Mouse (Mus musculus): ENCODE data around the gene Ndufs2. TPM values are rescaled to one million over a fixed set of nuclear protein-coding genes. Genes with fewer than 3 reads are reported as not detected.
A peak's percentile ranks its signal among the peaks of the same experiment; 100 is the strongest.

Gene Ndufs2
- 234 and 253 TPM in 2 replicates for polyA plus RNA-seq (2014; fragmentation: Nextera tagmentation; extraction: Ambion mirVana)

- Histone ChIP-seq H3K9me3 (ENCODE audit: control insufficient read depth, low read length) (no peaks in the 10 kb centered on the region), H3K9ac (replicated peaks; ENCODE audit: low read depth, low read length) (peak within 1 kb of the TSS; percentile 18; the same call in 1 of the 2 replicates)
- peak; percentile 9; the same call in 1 of the 2 replicates for ATAC-seq (ENCODE audit: low read depth)
These were observed at the start of gene Ndufs2 for GRCm38 (mm10) chr1:171250680-171251593. TSS of gene Ndufs2 (minus strand) at chr1:171251388.

GRCm38 (mm10) chr1:171298226-171298625 is 47.0 kb upstream of the Ndufs2 start:
- no peak overlapping the region for H3K9ac ChIP-seq (replicated peaks; ENCODE audit: low read depth, low read length)
- 75% methylated on average over 3 of the region's 3 CpGs for WGBS
- ATAC-seq (ENCODE audit: low read depth): no peak

More at GRCm38 (mm10) chr1:171250680-171251593, at the start of gene Ndufs2:
- H3K4me3 ChIP-seq (ENCODE audit: low read depth, low read length): peak within 1 kb of the TSS; percentile 12; the same call in 1 of the 2 replicates
- H3K27ac ChIP-seq (ENCODE audit: low read depth, low read length): peak within 1 kb of the TSS; percentile 40
- no peaks in the 10 kb centered on the region for H3K36me3 ChIP-seq (ENCODE audit: control insufficient read depth, insufficient read depth, low read length)
- peaks cover 25% of the 10 kb centered on the region for H3K4me1 ChIP-seq (ENCODE audit: control insufficient read depth, insufficient read depth, low read length)
- peak within 1 kb of the TSS; percentile 38 for H3K4me2 ChIP-seq (ENCODE audit: low read depth, low read length)
- WGBS: 14% methylated on average over 26 of the region's 26 CpGs
- H3K27me3 ChIP-seq (ENCODE audit: control insufficient read depth, insufficient read depth, low read length): no peaks in the 10 kb centered on the region

GRCm38 (mm10) chr1:171295063-171295402 is 43.8 kb upstream of the Ndufs2 start:
- Histone ChIP-seq H3K4me3 (ENCODE audit: low read depth, low read length) (peak overlapping the region; percentile 72), H3K4me2 (ENCODE audit: low read depth, low read length) (peak overlapping the region; percentile 65), H3K4me1 (ENCODE audit: control insufficient read depth, insufficient read depth, low read length) (peaks cover 8% of the 10 kb centered on the region), H3K9me3 (ENCODE audit: control insufficient read depth, low read length) (no peaks in the 10 kb centered on the region), H3K27ac (ENCODE audit: low read depth, low read length) (peak overlapping the region; percentile 95), H3K27me3 (ENCODE audit: control insufficient read depth, insufficient read depth, low read length) (no peaks in the 10 kb centered on the region; the same call in 1 of the 2 replicates), H3K36me3 (ENCODE audit: control insufficient read depth, insufficient read depth, low read length) (no peaks in the 10 kb centered on the region), H3K9ac (replicated peaks; ENCODE audit: low read depth, low read length) (peak overlapping the region; percentile 89)
- WGBS: 20% methylated on average over 3 of the region's 3 CpGs
- peak; percentile 58; the same call in 1 of the 2 replicates for ATAC-seq (ENCODE audit: low read depth)

More at GRCm38 (mm10) chr1:171298226-171298625, 47.0 kb upstream of the Ndufs2 start:
- Histone ChIP-seq H3K27me3 (ENCODE audit: control insufficient read depth, insufficient read depth, low read length) (no peaks in the 10 kb centered on the region; the same call in 1 of the 2 replicates), H3K4me2 (ENCODE audit: low read depth, low read length) (no peak overlapping the region), H3K36me3 (ENCODE audit: control insufficient read depth, insufficient read depth, low read length) (no peaks in the 10 kb centered on the region), H3K9me3 (ENCODE audit: control insufficient read depth, low read length) (no peaks in the 10 kb centered on the region), H3K4me1 (ENCODE audit: control insufficient read depth, insufficient read depth, low read length) (peaks cover 7% of the 10 kb centered on the region), H3K4me3 (ENCODE audit: low read depth, low read length) (no peak overlapping the region), H3K27ac (ENCODE audit: low read depth, low read length) (no peak overlapping the region)

GRCm38 (mm10) chr1:171294298-171295062 is 43.3 kb upstream of the Ndufs2 start, which contains the start of gene Ufc1:
TSS of gene Ufc1 (minus strand) at chr1:171295024.
- H3K27ac ChIP-seq (ENCODE audit: low read depth, low read length): peak within 1 kb of the TSS; percentile 95
- H3K4me2 ChIP-seq (ENCODE audit: low read depth, low read length): peak within 1 kb of the TSS; percentile 65
- H3K4me3 ChIP-seq (ENCODE audit: low read depth, low read length): peak within 1 kb of the TSS; percentile 72
- peak; percentile 84 for ATAC-seq (ENCODE audit: low read depth)
- H3K36me3 ChIP-seq (ENCODE audit: control insufficient read depth, insufficient read depth, low read length): no peaks in the 10 kb centered on the region; the same call in 1 of the 2 replicates
- WGBS: under 1% methylated on average over 42 of the region's 42 CpGs
- peak within 1 kb of the TSS; percentile 89 for H3K9ac ChIP-seq (replicated peaks; ENCODE audit: low read depth, low read length)
- H3K27me3 ChIP-seq (ENCODE audit: control insufficient read depth, insufficient read depth, low read length): no peaks in the 10 kb centered on the region; the same call in 1 of the 2 replicates
- H3K4me1 ChIP-seq (ENCODE audit: control insufficient read depth, insufficient read depth, low read length): peaks cover 8% of the 10 kb centered on the region
- H3K9me3 ChIP-seq (ENCODE audit: control insufficient read depth, low read length): no peaks in the 10 kb centered on the region

- no peaks in the 10 kb centered on the region; the same call in 1 of the 2 replicates for H3K27me3 ChIP-seq (ENCODE audit: control insufficient read depth, insufficient read depth, low read length)
- H3K9me3 ChIP-seq (ENCODE audit: control insufficient read depth, low read length): no peaks in the 10 kb centered on the region
- peak overlapping the region; percentile 72 for H3K4me3 ChIP-seq (ENCODE audit: low read depth, low read length)
- H3K4me2 ChIP-seq (ENCODE audit: low read depth, low read length): peak overlapping the region; percentile 65
- H3K36me3 ChIP-seq (ENCODE audit: control insufficient read depth, insufficient read depth, low read length): no peaks in the 10 kb centered on the region; the same call in 1 of the 2 replicates
- peaks cover 8% of the 10 kb centered on the region for H3K4me1 ChIP-seq (ENCODE audit: control insufficient read depth, insufficient read depth, low read length)
- peak overlapping the region; percentile 89 for H3K9ac ChIP-seq (replicated peaks; ENCODE audit: low read depth, low read length)
- 34% methylated on average over 5 of the region's 5 CpGs for WGBS
- ATAC-seq (ENCODE audit: low read depth): no peak
- peak overlapping the region; percentile 95 for H3K27ac ChIP-seq (ENCODE audit: low read depth, low read length)
These were observed 42.7 kb upstream of the Ndufs2 start for GRCm38 (mm10) chr1:171293906-171294297.

GRCm38 (mm10) chr1:171293351-171293750 is 42.2 kb upstream of the Ndufs2 start:
- H3K27ac ChIP-seq (ENCODE audit: low read depth, low read length): no peak overlapping the region

GRCm38 (mm10) chr1:171288328-171288727 is 37.1 kb upstream of the Ndufs2 start:
- Histone ChIP-seq H3K27me3 (ENCODE audit: control insufficient read depth, insufficient read depth, low read length) (no peaks in the 10 kb centered on the region), H3K9ac (replicated peaks; ENCODE audit: low read depth, low read length) (no peak overlapping the region), H3K4me3 (ENCODE audit: low read depth, low read length) (peak overlapping the region; percentile 94; the same call in 1 of the 2 replicates), H3K9me3 (ENCODE audit: control insufficient read depth, low read length) (no peaks in the 10 kb centered on the region), H3K4me2 (ENCODE audit: low read depth, low read length) (peak overlapping the region; percentile 70; the same call in 1 of the 2 replicates), H3K36me3 (ENCODE audit: control insufficient read depth, insufficient read depth, low read length) (peaks cover 13% of the 10 kb centered on the region), H3K27ac (ENCODE audit: low read depth, low read length) (peak overlapping the region; percentile 18; the same call in 1 of the 2 replicates), H3K4me1 (ENCODE audit: control insufficient read depth, insufficient read depth, low read length) (peaks cover 12% of the 10 kb centered on the region)
- 63% methylated on average over 4 of the region's 4 CpGs for WGBS
- no peak for ATAC-seq (ENCODE audit: low read depth)

More at GRCm38 (mm10) chr1:171293351-171293750, 42.2 kb upstream of the Ndufs2 start:
- Histone ChIP-seq H3K4me3 (ENCODE audit: low read depth, low read length) (peak overlapping the region; percentile 72), H3K4me1 (ENCODE audit: control insufficient read depth, insufficient read depth, low read length) (peaks cover 8% of the 10 kb centered on the region), H3K9ac (replicated peaks; ENCODE audit: low read depth, low read length) (no peak overlapping the region), H3K9me3 (ENCODE audit: control insufficient read depth, low read length) (no peaks in the 10 kb centered on the region), H3K4me2 (ENCODE audit: low read depth, low read length) (peak overlapping the region; percentile 65), H3K27me3 (ENCODE audit: control insufficient read depth, insufficient read depth, low read length) (no peaks in the 10 kb centered on the region; the same call in 1 of the 2 replicates), H3K36me3 (ENCODE audit: control insufficient read depth, insufficient read depth, low read length) (no peaks in the 10 kb centered on the region; the same call in 1 of the 2 replicates)
- 87% methylated on average over 3 of the region's 3 CpGs for WGBS
- ATAC-seq (ENCODE audit: low read depth): no peak

- peaks cover 14% of the 10 kb centered on the region for H3K36me3 ChIP-seq (ENCODE audit: control insufficient read depth, insufficient read depth, low read length)
These were observed 36.2 kb upstream of the Ndufs2 start, which contains the start of gene Usp21 for GRCm38 (mm10) chr1:171287136-171288081. TSS of gene Usp21 (minus strand) at chr1:171287991.

More at GRCm38 (mm10) chr1:171287136-171288081, 36.2 kb upstream of the Ndufs2 start, which contains the start of gene Usp21:
- H3K4me1 ChIP-seq (ENCODE audit: control insufficient read depth, insufficient read depth, low read length): peaks cover 9% of the 10 kb centered on the region
- peak within 1 kb of the TSS; percentile 94 for H3K4me3 ChIP-seq (ENCODE audit: low read depth, low read length)
- WGBS: under 1% methylated on average over 49 of the region's 49 CpGs
- peak within 1 kb of the TSS; percentile 98 for H3K9ac ChIP-seq (replicated peaks; ENCODE audit: low read depth, low read length)
- peak within 1 kb of the TSS; percentile 93 for H3K27ac ChIP-seq (ENCODE audit: low read depth, low read length)
- no peaks in the 10 kb centered on the region for H3K9me3 ChIP-seq (ENCODE audit: control insufficient read depth, low read length)
- peak within 1 kb of the TSS; percentile 70 for H3K4me2 ChIP-seq (ENCODE audit: low read depth, low read length)
- peak; percentile 95 for ATAC-seq (ENCODE audit: low read depth)
- H3K27me3 ChIP-seq (ENCODE audit: control insufficient read depth, insufficient read depth, low read length): no peaks in the 10 kb centered on the region

Data from neural tube, embryonic 14.5 days (tissue).